Mouse (Mus musculus) cortical plate, adult 2 months (tissue): ENCODE results near the gene Psmg4.

Source experiments
- CTCF ChIP-seq: fragments of 200-500 bp; IDR thresholded peaks from 2 replicates; pipeline ENCODE4 v1.5.1; 2011; ENCODE audit warnings: mild to moderate bottlenecking, control low read depth, low read length; ENCODE audit not compliant: insufficient read depth; ENCODE audit errors: extremely low read depth
- POLR2A ChIP-seq: fragments of 200-500 bp; IDR thresholded peaks from 2 replicates; pipeline ENCODE4 v1.6.1; 2011; ENCODE audit warnings: mild to moderate bottlenecking, low read length, control low read depth; ENCODE audit not compliant: insufficient read depth; ENCODE audit errors: extremely low read depth

DNA sequence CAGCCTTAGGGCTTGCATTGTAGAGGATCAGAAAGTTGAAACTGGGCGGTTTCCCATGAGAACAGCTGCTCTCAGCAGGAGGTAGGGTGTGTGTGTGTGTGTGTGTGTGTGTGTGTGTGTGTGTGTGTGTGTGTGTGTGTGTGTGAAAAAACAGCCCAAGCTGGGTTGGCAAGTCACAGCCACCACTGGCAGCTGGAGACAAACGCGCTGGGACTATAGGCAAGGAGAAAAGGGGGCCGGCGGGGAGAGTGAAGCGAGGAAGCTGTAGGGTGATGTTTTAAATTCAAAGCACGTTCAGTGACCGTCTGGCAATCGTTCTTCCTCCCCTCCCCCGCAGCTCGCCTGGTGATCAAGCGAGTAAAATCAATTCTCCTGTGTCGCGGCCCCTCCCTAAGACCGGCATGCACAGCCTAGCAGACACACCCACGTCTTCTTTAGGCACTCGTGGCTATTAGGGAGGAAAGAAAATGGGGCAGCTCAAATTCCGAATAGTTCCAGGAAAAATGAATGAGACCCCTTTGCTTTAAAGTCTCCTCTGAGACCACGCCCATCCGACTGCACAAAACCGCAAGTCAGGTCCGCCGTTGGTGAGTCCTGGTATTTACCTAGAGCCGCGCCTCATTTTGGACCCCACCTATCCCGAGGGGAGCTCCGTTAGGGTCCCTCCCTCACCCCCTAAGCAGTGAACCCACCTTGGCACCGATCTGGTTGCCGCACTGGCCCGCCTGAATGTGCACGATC, 33.1 kb upstream of the Psmg4 start:
- TF ChIP-seq CTCF (no peak), POLR2A (no peak; the same call in 1 of the 2 replicates)
